Mouse (Mus musculus) intestine, embryonic 14.5 days (tissue): Measurements from ENCODE around the gene Mea1. TPM values are rescaled to one million over a fixed set of nuclear protein-coding genes. Genes with fewer than 3 reads are reported as not detected.
A peak's percentile ranks its signal among the peaks of the same experiment; 100 is the strongest.

Source experiments
- ATAC-seq: fragments of 200-750 bp; cut with Nextera tagmentation; replicated peaks from 2 replicates; pipeline ENCODE4 v1.8.0; 2017; ENCODE audit warnings: low read depth, moderate number of reproducible peaks, moderate TSS enrichment, moderate library complexity; ENCODE audit not compliant: low FRiP score, low TSS enrichment
- DNase-seq: peaks from one replicate; pipeline ENCODE4 v3.0.0-alpha.2; 2018; ENCODE audit warnings: low spot score
- H3K27ac ChIP-seq: fragments of 300-500 bp; sonication (generic); 2 replicates; pipeline ENCODE4 v1.5.1; 2014; ENCODE audit warnings: low read depth, mild to moderate bottlenecking, control low read depth
- H3K27me3 ChIP-seq: fragments of 300-500 bp; sonication (generic); replicated peaks from 2 replicates; pipeline ENCODE4 v1.6.1; 2014; ENCODE audit warnings: low read length, control low read depth; ENCODE audit not compliant: control insufficient read depth, insufficient read depth
- H3K36me3 ChIP-seq: fragments of 300-500 bp; sonication (generic); 2 replicates; pipeline ENCODE4 v1.6.1; 2014; ENCODE audit warnings: low read length, control low read depth; ENCODE audit not compliant: control insufficient read depth, insufficient read depth
- H3K4me1 ChIP-seq: fragments of 300-500 bp; sonication (generic); replicated peaks from 2 replicates; pipeline ENCODE4 v1.6.1; 2014; ENCODE audit warnings: low read length, control low read depth, mixed read lengths; ENCODE audit not compliant: control insufficient read depth, insufficient read depth
- H3K4me2 ChIP-seq: fragments of 300-500 bp; sonication (generic); 2 replicates; pipeline ENCODE4 v1.6.1; 2014; ENCODE audit warnings: low read length
- H3K4me3 ChIP-seq: fragments of 300-500 bp; sonication (generic); 2 replicates; pipeline ENCODE4 v1.5.1; 2014; ENCODE audit warnings: low read depth, low read length, control low read depth, mixed read lengths
- H3K9ac ChIP-seq: fragments of 300-500 bp; sonication (generic); 2 replicates; pipeline ENCODE4 v1.6.1; 2014; ENCODE audit warnings: mild to moderate bottlenecking, low read length
- H3K9me3 ChIP-seq: fragments of 300-500 bp; sonication (generic); 2 replicates; pipeline ENCODE4 v1.6.1; 2016; ENCODE audit warnings: low read length, control low read depth; ENCODE audit not compliant: control insufficient read depth
- WGBS: fragments of 180-500 bp; shearing (Covaris S2); extraction: QIAGEN DNeasy Blood & Tissue Kit; methylation state at CpG from one replicate; pipeline ENCODE4 v1.1.7; 2014; 5-methylcytosine and 5-hydroxymethylcytosine counted together
- polyA plus RNA-seq: library from polyadenylated mRNA; unstranded; fragments of >200 nt; fragmentation: Nextera tagmentation; extraction: Ambion mirVana; gene quantifications from 2 replicates; pipeline ENCODE4 v1.2.1, GENCODE M21; 2014

Gene Mea1
- polyA plus RNA-seq, 1 experiment from 2014 or later = 156 TPM

DNA sequence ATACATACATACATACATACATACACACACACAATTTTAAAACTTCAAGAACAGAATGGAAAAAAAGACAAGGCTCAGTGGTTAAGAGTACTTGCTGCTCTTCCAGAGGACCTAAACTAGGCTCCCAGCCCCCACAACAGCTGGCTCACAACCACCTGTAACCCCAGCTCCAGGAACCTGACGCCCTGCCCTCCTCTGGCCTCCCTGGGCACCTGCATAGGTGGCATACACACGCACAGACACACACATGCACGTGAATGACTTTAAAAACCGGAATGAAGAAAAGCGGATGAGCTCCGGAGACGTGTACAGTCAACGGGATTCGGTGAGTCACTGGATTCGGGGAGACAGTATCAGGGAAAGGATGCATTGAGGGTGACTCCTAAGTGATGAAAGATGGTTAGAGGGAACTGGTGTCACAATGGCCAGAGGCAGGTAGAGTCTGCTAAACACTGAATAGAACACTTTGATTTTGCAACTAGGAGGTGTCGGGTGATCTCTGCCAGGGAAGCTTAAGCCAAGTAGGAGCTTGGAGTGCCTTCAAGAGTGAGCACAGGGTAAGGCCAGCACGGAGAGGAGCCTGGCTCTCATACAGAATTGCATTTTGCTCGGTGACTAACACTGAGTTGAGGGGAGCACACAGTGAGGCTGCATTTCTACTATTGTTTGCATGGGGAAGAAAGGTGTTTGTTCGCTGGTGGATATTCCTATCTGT lies 27.9 kb downstream of the Mea1 start:
- Histone ChIP-seq H3K4me1 (peaks cover 14% of the 10 kb centered on the region), H3K27me3 (no peaks in the 10 kb centered on the region), H3K4me3 (no peak overlapping the region), H3K9me3 (no peaks in the 10 kb centered on the region), H3K27ac (no peak overlapping the region), H3K9ac (no peak overlapping the region), H3K4me2 (no peak overlapping the region), H3K36me3 (no peaks in the 10 kb centered on the region)
- no peak for DNase-seq
- ATAC-seq = no peak
- WGBS = 93% methylated on average over 14 of the region's 14 CpGs

DNA sequence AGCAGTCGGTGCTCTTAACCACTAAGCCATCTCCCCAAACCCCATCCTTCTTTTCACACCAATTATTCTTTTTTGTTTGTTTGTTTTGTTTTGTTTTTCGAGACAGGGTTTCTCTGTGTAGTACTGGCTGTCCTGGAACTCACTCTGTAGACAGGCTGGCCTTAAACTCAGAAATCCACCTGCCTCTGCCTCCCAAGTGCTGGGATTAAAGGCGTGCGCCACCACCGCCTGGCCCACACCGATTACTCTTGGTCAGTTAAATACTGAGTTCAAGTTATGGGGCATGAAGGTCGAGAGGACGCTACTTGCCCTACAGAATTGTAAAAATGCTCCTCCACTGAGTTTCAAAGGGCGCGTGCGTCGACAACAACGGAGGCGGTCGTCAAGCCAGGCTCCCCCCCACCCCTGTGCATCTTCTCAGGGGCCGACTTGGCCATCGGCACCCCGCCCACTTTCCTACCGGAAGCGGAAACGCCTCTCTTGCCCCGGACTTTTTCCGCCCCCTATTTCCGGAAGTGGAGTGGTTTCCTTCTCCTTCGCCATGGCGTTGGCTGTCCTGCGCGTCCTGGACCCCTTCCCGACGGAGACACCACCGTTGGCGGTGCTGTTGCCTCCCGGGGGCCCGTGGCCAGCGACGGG lies 32.5 kb downstream of the Mea1 start, which contains the start of gene Pex6:
TSS of gene Pex6 (plus strand) at position 505 of the 639 bp plus-strand sequence.
- Histone ChIP-seq H3K27ac (peak within 1 kb of the TSS; percentile 23; the same call in 1 of the 2 replicates), H3K27me3 (no peaks in the 10 kb centered on the region), H3K9me3 (no peaks in the 10 kb centered on the region), H3K4me1 (peaks cover 11% of the 10 kb centered on the region; the same call in 1 of the 2 replicates), H3K36me3 (peaks cover 27% of the 10 kb centered on the region), H3K4me3 (peak within 1 kb of the TSS; percentile 72), H3K4me2 (peak within 1 kb of the TSS; percentile 97), H3K9ac (peak within 1 kb of the TSS; percentile 88)
- DNase-seq = peak; percentile 94
- peak; percentile 86 for ATAC-seq
- 8% methylated on average over 36 of the region's 36 CpGs for WGBS

DNA sequence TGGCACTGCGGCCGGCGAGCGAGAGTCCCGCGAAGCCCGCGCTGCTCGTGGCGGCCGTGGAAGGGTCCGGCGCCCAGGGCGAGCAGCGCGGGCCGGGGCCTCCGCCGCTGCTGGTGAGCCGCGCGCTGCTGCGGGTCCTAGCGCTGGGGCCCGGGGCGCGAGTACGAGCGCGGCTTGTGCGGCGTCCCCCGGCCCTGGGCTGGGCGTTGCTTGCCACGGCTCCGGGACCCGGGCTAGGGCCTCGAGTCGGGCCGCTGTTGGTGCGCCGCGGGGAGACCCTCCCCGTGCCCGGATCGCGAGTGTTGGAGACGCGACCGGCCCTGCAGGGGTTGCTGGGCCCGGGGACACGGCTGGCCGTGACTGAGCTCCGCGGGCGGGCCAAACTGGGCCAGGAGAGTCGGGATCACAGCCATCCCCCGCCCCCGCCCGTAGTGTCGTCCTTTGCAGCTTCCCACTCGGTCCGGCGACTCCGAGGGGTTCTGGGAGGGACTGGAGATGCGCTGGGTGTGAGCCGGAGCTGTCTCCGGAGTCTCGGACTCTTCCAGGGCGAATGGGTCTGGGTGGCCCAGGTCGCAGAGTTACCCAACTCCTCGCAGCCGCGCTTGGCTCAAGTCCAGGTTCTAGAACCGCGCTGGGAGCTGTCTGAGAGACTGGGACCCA lies 33.1 kb downstream of the Mea1 start:
- DNase-seq (peak; percentile 62), ATAC-seq (peak; percentile 66)
- Histone ChIP-seq H3K9me3 (no peaks in the 10 kb centered on the region), H3K4me3 (peak overlapping the region; percentile 72), H3K9ac (peak overlapping the region; percentile 88), H3K4me1 (peaks cover 11% of the 10 kb centered on the region; the same call in 1 of the 2 replicates), H3K27ac (peak overlapping the region; percentile 23; the same call in 1 of the 2 replicates), H3K27me3 (no peaks in the 10 kb centered on the region), H3K4me2 (peak overlapping the region; percentile 97), H3K36me3 (peaks cover 30% of the 10 kb centered on the region)
- 1% methylated on average over 60 of the region's 76 CpGs for WGBS

DNA sequence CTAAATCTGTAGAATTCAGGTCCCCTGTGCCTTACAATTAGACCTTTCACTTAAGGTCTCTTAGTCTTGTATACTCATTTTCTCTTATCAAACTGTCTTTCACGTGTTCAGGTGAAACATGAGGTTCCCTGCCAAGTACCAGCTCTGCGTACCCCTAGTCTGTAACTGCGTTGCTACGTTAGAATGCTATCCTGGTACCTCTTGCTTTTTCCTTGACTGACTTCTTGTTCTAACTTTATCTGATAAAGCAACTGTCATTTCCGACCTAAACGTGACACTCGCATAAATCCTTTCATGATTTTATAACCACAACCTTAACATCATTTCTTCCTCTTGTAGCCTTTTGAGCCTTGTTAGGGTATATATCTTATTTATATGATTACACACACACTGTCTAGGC lies 33.8 kb downstream of the Mea1 start:
- 69% methylated on average over 7 of the region's 7 CpGs for WGBS
- Histone ChIP-seq H3K36me3 (peaks cover 30% of the 10 kb centered on the region), H3K27me3 (no peaks in the 10 kb centered on the region), H3K9ac (peak overlapping the region; percentile 88), H3K27ac (no peak overlapping the region), H3K4me1 (peaks cover 11% of the 10 kb centered on the region; the same call in 1 of the 2 replicates), H3K4me3 (peak overlapping the region; percentile 72), H3K4me2 (peak overlapping the region; percentile 97), H3K9me3 (no peaks in the 10 kb centered on the region)
- DNase-seq (no peak), ATAC-seq (no peak)

DNA sequence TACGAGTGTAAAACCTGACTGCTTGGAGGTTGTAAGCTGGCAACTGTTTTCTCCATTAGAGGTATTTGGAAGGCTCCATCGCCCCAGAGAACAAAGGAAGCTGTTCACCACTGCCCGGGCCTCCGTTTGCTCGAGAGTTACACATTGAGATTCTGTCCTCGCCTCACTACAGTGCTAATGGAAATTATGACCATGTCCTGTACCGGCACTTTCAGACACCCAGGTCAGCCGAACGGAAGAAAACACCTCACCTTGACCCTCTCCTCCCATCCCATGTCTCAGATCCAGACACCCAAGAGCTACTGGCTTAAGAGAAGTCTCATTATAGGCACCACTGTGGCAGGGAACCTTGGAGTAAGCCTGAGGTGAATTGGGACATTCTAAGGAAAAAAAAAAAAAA lies 35.3 kb downstream of the Mea1 start:
- H3K4me3 ChIP-seq = no peak overlapping the region
- no peak overlapping the region for H3K9ac ChIP-seq
- 88% methylated on average over 9 of the region's 9 CpGs for WGBS
- no peak for ATAC-seq
- no peaks in the 10 kb centered on the region for H3K9me3 ChIP-seq
- H3K27me3 ChIP-seq = no peaks in the 10 kb centered on the region
- H3K4me1 ChIP-seq = peaks cover 11% of the 10 kb centered on the region; the same call in 1 of the 2 replicates
- no peak for DNase-seq
- peaks cover 30% of the 10 kb centered on the region for H3K36me3 ChIP-seq
- H3K4me2 ChIP-seq = no peak overlapping the region
- H3K27ac ChIP-seq = no peak overlapping the region

DNA sequence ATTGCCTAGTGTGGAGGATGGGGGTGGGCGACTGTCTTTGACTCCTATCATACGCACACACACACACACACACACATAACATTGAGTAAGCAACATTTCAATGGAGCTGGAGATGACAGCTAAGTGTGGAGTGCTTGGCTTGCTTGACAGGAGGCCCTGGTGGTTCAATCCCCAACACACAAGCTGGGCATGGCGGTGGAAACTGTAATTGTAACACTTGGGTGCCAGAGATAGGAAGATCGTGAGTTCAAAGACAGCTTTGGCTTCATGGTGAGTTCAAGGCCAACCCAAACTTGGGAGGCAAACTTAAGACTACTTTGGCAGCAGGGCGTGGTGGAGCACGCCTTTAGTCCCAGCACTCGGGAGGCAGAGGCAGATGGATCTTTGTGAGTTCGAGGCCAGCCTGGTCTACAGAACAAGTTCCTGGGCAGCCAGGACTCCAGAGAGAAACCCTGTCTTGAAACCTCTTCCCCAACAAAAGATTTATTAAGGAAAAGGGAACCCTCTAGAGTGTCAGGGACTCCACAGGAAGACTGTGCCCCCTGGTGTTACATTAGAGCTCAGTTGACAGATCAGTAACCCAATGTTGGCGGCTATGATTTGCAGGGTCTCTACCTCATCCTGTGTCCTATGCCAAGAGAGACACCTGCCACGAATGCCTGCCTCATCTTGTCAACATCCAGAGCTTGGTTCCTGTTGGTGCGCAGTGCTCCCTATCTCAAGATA lies 36.3 kb downstream of the Mea1 start:
- no peak for ATAC-seq
- 94% methylated on average over 11 of the region's 11 CpGs for WGBS
- H3K4me3 ChIP-seq = no peak overlapping the region

DNA sequence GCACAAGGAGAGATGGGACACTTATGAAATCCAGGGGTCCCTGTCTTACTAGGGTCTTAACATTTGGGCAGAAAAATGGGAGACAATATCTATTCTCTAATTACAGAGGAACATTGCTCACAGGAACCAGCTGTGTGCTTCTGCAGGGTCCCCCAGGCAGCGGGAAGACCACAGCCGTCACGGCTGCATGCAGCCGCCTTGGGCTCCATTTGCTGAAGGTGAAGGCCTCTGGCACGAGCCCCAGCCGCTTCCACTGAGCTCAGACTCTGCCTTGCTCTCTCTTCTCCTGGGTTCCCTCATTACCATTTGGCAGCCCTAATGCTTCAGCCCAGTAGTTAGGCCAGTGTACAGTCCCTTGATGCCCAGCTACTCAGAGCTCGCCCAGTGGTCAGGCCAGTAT lies 42.5 kb downstream of the Mea1 start:
- 82% methylated on average over 7 of the region's 7 CpGs for WGBS
- no peaks in the 10 kb centered on the region for H3K9me3 ChIP-seq
- H3K4me1 ChIP-seq = no peaks in the 10 kb centered on the region
- peaks cover 41% of the 10 kb centered on the region for H3K36me3 ChIP-seq
- DNase-seq = no peak
- no peak overlapping the region for H3K27ac ChIP-seq
- H3K4me2 ChIP-seq = no peak overlapping the region
- H3K4me3 ChIP-seq = no peak overlapping the region
- ATAC-seq = no peak
- H3K9ac ChIP-seq = no peak overlapping the region
- H3K27me3 ChIP-seq = no peaks in the 10 kb centered on the region

More for the DNA sequence above, 36.3 kb downstream of the Mea1 start:
- Histone ChIP-seq H3K4me1 (peaks cover 11% of the 10 kb centered on the region; the same call in 1 of the 2 replicates), H3K27me3 (no peaks in the 10 kb centered on the region), H3K36me3 (peaks cover 30% of the 10 kb centered on the region), H3K9ac (no peak overlapping the region), H3K9me3 (no peaks in the 10 kb centered on the region), H3K27ac (no peak overlapping the region), H3K4me2 (no peak overlapping the region)
- no peak for DNase-seq

DNA sequence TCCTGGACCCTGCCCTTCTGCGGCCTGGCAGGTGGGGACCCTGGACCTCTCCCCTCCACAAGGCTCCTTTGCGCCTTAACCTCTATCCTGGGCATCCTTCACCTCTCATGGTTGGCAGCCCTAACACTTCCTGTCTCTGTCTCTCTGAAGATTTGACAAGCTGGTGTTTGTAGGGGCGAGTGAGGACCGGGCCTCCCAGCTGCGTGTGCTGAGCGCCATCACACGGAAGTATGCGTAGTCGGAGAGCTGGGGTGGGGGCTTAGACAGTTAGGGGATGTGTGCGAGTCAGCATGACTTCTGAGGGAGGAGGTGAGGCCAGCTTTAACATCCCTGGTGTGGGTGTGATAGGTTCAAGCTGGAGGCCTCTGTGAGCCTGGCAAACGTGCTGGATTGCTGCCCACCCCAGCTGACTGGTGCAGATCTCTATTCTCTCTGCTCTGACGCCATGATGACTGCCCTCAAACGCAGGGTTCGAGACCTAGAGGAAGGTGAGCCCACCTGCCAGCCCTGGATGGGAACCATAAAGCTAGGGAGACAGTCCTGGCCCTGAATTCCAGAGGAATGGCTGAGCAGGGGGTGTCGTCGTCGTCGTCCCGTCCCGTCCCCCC lies 46.0 kb downstream of the Mea1 start:
- no peaks in the 10 kb centered on the region for H3K9me3 ChIP-seq
- no peak overlapping the region for H3K4me3 ChIP-seq
- no peak for ATAC-seq
- no peak for DNase-seq
- H3K9ac ChIP-seq = no peak overlapping the region
- H3K4me1 ChIP-seq = no peaks in the 10 kb centered on the region
- H3K36me3 ChIP-seq = peaks cover 38% of the 10 kb centered on the region
- peaks cover 16% of the 10 kb centered on the region for H3K27me3 ChIP-seq
- no peak overlapping the region for H3K27ac ChIP-seq
- no peak overlapping the region for H3K4me2 ChIP-seq
- 84% methylated on average over 20 of the region's 20 CpGs for WGBS
